Mouse (Mus musculus) stomach, postnatal 0 days (tissue): Measurements from ENCODE around the gene Srsf3.

Experiments
- CTCF ChIP-seq: IDR thresholded peaks from 2 replicates; pipeline ENCODE4 v1.5.1; 2016; ENCODE audit warnings: antibody characterized with exemption, low read depth, mild to moderate bottlenecking, moderate library complexity
- EP300 ChIP-seq: optimal IDR thresholded peaks from 2 replicates; pipeline ENCODE3; 2016; ENCODE audit warnings: antibody characterized with exemption

GRCm38 (mm10) chr17:28991286-28991685 lies 41.1 kb upstream of the Srsf3 start:
- no peak for TF ChIP-seq CTCF
- TF ChIP-seq EP300: no peak
